Mouse (Mus musculus): ENCODE data around the gene Mmgt2. TPM values are rescaled to one million over a fixed set of nuclear protein-coding genes. Genes with fewer than 3 reads are reported as not detected.

Mmgt2 gene
- polyA plus RNA-seq, 1 experiment from 2014 or later, result 27.4 TPM

DNA sequence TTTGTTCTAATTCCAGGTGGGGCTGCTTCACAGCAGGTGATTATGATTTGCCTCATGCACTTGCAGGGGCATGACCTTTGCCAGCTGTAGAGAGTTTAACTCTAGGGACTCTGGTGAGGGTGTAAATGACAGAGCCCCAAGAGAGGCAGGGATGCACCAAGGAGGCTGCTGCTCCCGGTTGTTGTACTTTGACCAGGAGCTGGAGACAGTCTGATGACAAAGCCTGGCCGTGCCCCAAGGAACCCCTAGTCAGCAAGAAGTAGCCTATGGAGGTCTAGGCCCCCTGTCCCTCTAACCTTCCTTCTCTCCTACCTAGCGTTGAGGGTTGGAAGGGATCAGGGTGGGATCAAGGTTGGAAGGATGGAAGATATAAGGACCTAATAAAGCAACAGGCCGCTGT lies 33.0 kb upstream of the Mmgt2 start:
- Histone ChIP-seq H3K4me3 (ENCODE audit: low read depth, low read length) (no peak overlapping the region), H3K4me1 (ENCODE audit: control insufficient read depth, insufficient read depth, low read length) (peaks cover 14% of the 10 kb centered on the region; the same call in 1 of the 2 replicates), H3K36me3 (ENCODE audit: control insufficient read depth, insufficient read depth, low read length) (no peaks in the 10 kb centered on the region), H3K9ac (replicated peaks; ENCODE audit: low read depth, low read length) (no peak overlapping the region), H3K27me3 (ENCODE audit: control insufficient read depth, insufficient read depth, low read length) (no peaks in the 10 kb centered on the region), H3K9me3 (ENCODE audit: control insufficient read depth, low read length) (no peaks in the 10 kb centered on the region), H3K27ac (ENCODE audit: low read depth, low read length) (no peak overlapping the region), H3K4me2 (ENCODE audit: low read depth, low read length) (no peak overlapping the region)
- no peak for ATAC-seq (ENCODE audit: low read depth)
- WGBS, result 89% methylated on average over 4 of the region's 4 CpGs

DNA sequence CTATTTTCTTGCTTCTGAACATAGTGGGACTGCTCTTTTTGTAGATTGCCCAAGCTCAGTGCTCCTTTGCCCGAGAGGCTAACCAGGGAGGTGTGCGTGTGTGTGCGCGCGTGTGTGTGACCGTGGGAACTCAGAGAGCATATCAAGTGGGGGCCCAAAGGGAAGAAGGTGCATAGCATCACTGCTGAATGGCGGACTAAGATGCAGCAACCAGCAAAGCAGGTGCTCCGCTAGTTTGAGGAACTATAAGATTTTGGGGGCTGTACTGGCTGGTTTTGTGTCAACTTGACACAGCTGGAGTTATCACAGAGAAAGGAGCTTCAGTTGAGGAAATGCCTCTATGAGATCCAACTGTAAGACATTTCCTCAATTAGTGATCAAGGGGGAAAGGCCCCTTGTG lies 27.4 kb upstream of the Mmgt2 start:
- ATAC-seq (ENCODE audit: low read depth), result no peak
- 96% methylated on average over 8 of the region's 8 CpGs for WGBS
- no peaks in the 10 kb centered on the region for H3K36me3 ChIP-seq (ENCODE audit: control insufficient read depth, insufficient read depth, low read length)
- no peak overlapping the region for H3K4me3 ChIP-seq (ENCODE audit: low read depth, low read length)
- no peaks in the 10 kb centered on the region for H3K9me3 ChIP-seq (ENCODE audit: control insufficient read depth, low read length)
- peaks cover 14% of the 10 kb centered on the region for H3K4me1 ChIP-seq (ENCODE audit: control insufficient read depth, insufficient read depth, low read length)
- no peak overlapping the region for H3K27ac ChIP-seq (ENCODE audit: low read depth, low read length)
- no peak overlapping the region for H3K9ac ChIP-seq (replicated peaks; ENCODE audit: low read depth, low read length)
- H3K4me2 ChIP-seq (ENCODE audit: low read depth, low read length), result no peak overlapping the region
- no peaks in the 10 kb centered on the region for H3K27me3 ChIP-seq (ENCODE audit: control insufficient read depth, insufficient read depth, low read length)

DNA sequence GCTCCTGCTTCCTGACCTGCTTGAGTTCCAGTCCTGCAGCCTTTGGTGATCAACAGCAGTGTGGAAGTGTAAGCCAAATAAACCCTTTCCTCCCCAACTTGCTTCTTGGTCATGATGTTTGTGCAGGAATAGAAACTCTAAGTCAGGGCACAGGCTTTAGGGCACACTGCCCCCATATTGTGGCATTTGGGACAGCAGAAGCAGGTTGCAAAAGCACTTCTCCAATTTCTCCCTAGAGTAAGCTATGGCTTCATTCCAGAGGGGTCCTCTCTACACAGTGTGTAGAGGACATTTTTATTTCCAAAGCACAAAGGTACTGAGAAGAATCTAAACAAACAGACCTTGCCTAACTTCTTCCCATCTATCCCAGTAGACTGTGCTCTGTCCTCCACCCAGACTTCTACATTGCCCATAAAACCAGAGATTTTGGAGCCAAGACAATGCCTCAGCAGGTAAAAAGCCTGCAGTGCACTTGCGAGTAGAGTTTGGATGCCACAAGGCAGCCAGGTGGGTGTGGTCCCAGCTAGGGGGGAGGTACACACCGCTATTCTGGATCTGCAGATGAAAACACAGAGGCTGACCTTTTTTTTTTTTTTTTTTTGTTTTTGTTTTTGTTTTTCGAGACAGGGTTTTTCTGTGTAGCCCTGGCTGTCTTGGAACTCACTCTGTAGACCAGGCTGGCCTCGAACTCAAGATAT lies 26.7 kb upstream of the Mmgt2 start:
- no peak overlapping the region for H3K27ac ChIP-seq (ENCODE audit: low read depth, low read length)
- WGBS, result 83% methylated on average over 4 of the region's 4 CpGs
- H3K27me3 ChIP-seq (ENCODE audit: control insufficient read depth, insufficient read depth, low read length), result no peaks in the 10 kb centered on the region
- H3K4me3 ChIP-seq (ENCODE audit: low read depth, low read length), result no peak overlapping the region
- no peak overlapping the region for H3K4me2 ChIP-seq (ENCODE audit: low read depth, low read length)
- H3K36me3 ChIP-seq (ENCODE audit: control insufficient read depth, insufficient read depth, low read length), result no peaks in the 10 kb centered on the region
- H3K9me3 ChIP-seq (ENCODE audit: control insufficient read depth, low read length), result no peaks in the 10 kb centered on the region
- no peak for ATAC-seq (ENCODE audit: low read depth)
- peaks cover 14% of the 10 kb centered on the region for H3K4me1 ChIP-seq (ENCODE audit: control insufficient read depth, insufficient read depth, low read length)
- no peak overlapping the region for H3K9ac ChIP-seq (replicated peaks; ENCODE audit: low read depth, low read length)

DNA sequence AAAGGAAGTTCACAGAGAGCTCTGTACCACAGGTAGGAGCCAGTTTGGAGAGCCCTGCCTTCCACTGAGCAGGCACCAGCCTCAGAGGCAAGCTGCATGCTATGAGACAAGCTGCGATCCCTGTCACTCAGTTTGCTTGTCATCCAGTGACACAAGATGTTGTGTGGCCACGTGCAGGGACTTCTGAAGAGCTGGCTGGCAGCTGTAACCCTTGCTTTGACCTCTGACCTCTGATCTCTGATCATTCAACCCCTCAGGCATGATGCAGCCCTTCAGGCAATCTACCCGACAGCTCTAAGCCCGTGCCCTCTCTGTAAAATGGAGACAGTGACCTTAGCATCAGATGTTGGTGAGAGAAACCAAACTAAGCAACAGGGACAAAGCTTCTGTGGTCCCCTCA lies 25.6 kb upstream of the Mmgt2 start:
- ATAC-seq (ENCODE audit: low read depth), result no peak
- Histone ChIP-seq H3K27ac (ENCODE audit: low read depth, low read length) (no peak overlapping the region), H3K36me3 (ENCODE audit: control insufficient read depth, insufficient read depth, low read length) (no peaks in the 10 kb centered on the region), H3K4me3 (ENCODE audit: low read depth, low read length) (no peak overlapping the region), H3K9me3 (ENCODE audit: control insufficient read depth, low read length) (no peaks in the 10 kb centered on the region), H3K4me1 (ENCODE audit: control insufficient read depth, insufficient read depth, low read length) (peaks cover 14% of the 10 kb centered on the region), H3K27me3 (ENCODE audit: control insufficient read depth, insufficient read depth, low read length) (no peaks in the 10 kb centered on the region), H3K4me2 (ENCODE audit: low read depth, low read length) (no peak overlapping the region), H3K9ac (replicated peaks; ENCODE audit: low read depth, low read length) (no peak overlapping the region)
- WGBS, result 64% methylated on average over 4 of the region's 4 CpGs

DNA sequence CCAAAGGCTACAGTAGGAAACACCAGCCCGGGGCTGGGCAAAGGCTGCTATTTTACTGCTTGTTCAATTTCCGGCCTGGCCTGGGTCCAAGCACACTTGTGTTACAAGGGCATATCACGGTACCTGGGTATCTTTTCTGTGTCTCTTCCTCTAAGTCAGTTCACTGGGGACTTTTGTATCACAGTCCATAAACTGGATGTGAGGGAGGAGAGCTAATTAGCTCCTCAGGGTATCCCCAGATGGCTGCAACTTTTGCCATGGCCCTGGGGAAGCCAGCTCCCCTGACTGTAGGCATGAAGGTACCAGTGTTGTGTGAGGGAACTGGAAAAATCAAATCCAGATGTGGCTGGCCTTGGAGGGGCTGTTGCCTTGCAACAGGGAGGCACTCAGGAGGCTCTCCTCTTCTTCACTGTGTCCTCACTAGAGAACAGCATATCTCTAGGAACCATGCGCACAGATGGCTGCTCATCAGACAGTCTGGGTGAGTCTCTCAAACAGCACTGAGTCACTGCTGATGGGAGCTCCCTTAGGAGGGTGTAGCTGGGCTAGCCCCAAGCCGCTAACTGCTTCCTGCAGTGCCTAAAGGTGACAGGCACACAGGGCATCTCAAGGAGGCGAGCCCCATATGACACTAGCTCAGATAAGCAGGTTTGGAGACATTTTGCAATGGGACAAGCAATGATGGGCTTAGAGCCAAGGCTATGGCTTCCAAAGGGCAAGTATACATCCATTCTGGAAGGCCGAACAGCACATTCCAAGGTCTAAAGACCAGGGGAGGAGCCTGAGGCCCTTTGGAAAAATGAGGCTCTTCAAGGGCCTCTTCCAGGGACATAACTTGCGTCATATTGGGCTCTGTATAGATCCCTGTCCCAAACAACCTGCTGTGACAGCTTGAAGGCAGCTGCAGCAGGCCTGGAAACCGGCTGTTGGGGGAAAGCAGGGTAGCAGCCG lies 23.8 kb upstream of the Mmgt2 start:
- Histone ChIP-seq H3K4me3 (ENCODE audit: low read depth, low read length) (no peak overlapping the region), H3K36me3 (ENCODE audit: control insufficient read depth, insufficient read depth, low read length) (no peaks in the 10 kb centered on the region), H3K4me2 (ENCODE audit: low read depth, low read length) (no peak overlapping the region), H3K4me1 (ENCODE audit: control insufficient read depth, insufficient read depth, low read length) (peaks cover 20% of the 10 kb centered on the region), H3K27ac (ENCODE audit: low read depth, low read length) (peak overlapping the region; percentile 66), H3K27me3 (ENCODE audit: control insufficient read depth, insufficient read depth, low read length) (no peaks in the 10 kb centered on the region), H3K9me3 (ENCODE audit: control insufficient read depth, low read length) (no peaks in the 10 kb centered on the region), H3K9ac (replicated peaks; ENCODE audit: low read depth, low read length) (no peak overlapping the region)
- 52% methylated on average over 10 of the region's 10 CpGs for WGBS
- ATAC-seq (ENCODE audit: low read depth), result peak; percentile 58; the same call in 1 of the 2 replicates

DNA sequence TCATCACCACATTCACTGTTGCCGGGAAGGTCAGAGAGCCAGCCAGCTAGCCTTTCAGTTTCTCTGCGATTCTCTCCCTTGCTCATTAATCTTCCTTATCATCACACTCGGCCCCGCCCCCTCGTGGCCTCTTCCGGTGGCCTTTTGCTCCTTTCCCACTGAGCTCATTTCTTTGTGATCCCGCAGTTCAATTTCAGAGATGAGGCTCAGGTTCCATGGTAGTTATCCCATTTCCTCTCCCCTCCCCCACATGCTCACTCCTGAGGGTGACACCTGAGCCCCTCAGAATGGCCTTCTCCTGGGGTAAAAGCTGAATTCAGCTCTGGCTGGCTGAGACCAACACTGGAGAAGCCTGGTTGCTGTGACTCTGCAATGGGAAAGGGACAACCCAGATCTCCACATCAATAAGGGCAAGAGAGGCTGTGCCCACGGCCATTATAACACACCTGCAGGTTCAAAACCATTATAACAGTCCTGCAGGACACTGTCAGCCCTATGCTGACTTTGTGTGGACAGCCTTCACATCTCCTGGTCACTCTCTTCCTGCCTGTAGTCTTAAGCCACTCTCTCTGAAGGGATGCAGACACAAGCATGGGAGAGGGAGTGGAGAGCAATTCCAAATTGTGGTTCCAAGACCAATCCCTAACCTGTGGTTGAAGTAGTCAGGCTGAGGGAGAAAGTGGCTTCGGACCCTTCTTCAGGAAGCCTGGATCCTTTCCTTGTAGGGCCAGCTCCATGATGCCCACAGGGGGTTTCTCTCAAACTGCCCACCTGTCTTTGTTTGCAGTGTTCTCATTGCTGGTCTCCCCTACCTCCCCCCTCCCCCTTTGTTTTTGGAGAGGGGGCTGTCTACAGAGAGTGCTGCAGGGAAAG lies 18.9 kb upstream of the Mmgt2 start:
- no peak overlapping the region; the same call in 1 of the 2 replicates for H3K9ac ChIP-seq (replicated peaks; ENCODE audit: low read depth, low read length)
- H3K4me3 ChIP-seq (ENCODE audit: low read depth, low read length), result no peak overlapping the region
- H3K4me1 ChIP-seq (ENCODE audit: control insufficient read depth, insufficient read depth, low read length), result peaks cover 24% of the 10 kb centered on the region
- ATAC-seq (ENCODE audit: low read depth), result no peak
- H3K36me3 ChIP-seq (ENCODE audit: control insufficient read depth, insufficient read depth, low read length), result no peaks in the 10 kb centered on the region
- peak overlapping the region; percentile 38; the same call in 1 of the 2 replicates for H3K4me2 ChIP-seq (ENCODE audit: low read depth, low read length)
- H3K27ac ChIP-seq (ENCODE audit: low read depth, low read length), result peak overlapping the region; percentile 78
- H3K9me3 ChIP-seq (ENCODE audit: control insufficient read depth, low read length), result no peaks in the 10 kb centered on the region
- H3K27me3 ChIP-seq (ENCODE audit: control insufficient read depth, insufficient read depth, low read length), result no peaks in the 10 kb centered on the region
- 4% methylated on average over 9 of the region's 9 CpGs for WGBS

DNA sequence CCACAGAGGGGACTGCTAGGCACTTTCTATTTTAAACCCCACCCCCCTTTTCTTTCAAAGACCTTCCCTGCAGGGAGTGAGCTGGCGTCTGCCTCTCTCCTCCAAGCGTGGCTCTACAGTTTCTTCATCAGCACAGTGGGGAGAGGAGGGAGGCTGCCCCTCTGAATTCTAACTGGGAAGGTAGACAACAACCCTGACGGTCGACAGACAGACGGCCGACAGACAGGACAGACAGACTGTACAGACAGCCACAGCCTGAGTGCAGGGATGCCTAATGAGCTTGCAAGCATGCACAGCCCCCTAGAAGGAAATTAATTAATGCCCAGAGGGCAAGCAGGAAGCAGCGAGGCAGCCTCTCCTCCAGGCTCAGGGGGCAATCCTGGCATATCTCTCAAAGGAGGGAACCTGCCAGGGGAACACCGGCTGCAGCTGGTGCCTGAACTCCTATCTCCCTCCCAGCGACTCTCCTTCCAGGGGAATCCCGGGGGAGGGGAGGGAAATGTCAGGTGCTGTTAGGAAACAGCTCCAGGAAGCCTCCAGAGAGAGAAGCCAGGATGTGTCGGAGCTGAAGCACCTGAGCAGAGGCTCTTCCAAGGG lies 18.1 kb upstream of the Mmgt2 start:
- peak; percentile 47; the same call in 1 of the 2 replicates for ATAC-seq (ENCODE audit: low read depth)
- Histone ChIP-seq H3K4me1 (ENCODE audit: control insufficient read depth, insufficient read depth, low read length) (peaks cover 20% of the 10 kb centered on the region), H3K4me2 (ENCODE audit: low read depth, low read length) (peak overlapping the region; percentile 38), H3K4me3 (ENCODE audit: low read depth, low read length) (no peak overlapping the region), H3K27ac (ENCODE audit: low read depth, low read length) (peak overlapping the region; percentile 78), H3K9ac (replicated peaks; ENCODE audit: low read depth, low read length) (peak overlapping the region; percentile 32; the same call in 1 of the 2 replicates), H3K27me3 (ENCODE audit: control insufficient read depth, insufficient read depth, low read length) (no peaks in the 10 kb centered on the region), H3K9me3 (ENCODE audit: control insufficient read depth, low read length) (no peaks in the 10 kb centered on the region), H3K36me3 (ENCODE audit: control insufficient read depth, insufficient read depth, low read length) (no peaks in the 10 kb centered on the region)
- 3% methylated on average over 11 of the region's 11 CpGs for WGBS

DNA sequence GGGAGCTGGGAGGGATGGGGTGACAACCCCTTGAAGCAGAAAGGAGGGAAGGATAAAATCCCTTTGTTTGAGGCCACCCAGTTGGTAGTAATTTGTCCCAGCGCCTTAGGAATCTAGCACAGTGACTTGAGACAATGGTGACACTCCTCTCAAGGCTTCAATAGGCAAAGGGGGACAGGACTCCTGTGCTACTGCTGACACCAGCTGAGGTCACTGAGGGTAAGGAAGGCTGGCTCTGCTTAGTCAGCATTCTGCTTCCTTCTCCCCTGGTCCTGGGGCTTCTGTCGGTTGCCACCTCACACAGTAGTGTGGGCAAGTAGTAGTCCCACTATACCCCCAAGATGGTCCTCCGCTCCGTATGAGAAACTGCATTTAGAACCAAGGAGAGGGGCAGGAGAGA lies 17.3 kb upstream of the Mmgt2 start:
- Histone ChIP-seq H3K4me2 (ENCODE audit: low read depth, low read length) (no peak overlapping the region), H3K4me3 (ENCODE audit: low read depth, low read length) (no peak overlapping the region), H3K9me3 (ENCODE audit: control insufficient read depth, low read length) (no peaks in the 10 kb centered on the region), H3K27ac (ENCODE audit: low read depth, low read length) (peak overlapping the region; percentile 78; the same call in 1 of the 2 replicates), H3K9ac (replicated peaks; ENCODE audit: low read depth, low read length) (no peak overlapping the region), H3K4me1 (ENCODE audit: control insufficient read depth, insufficient read depth, low read length) (peaks cover 16% of the 10 kb centered on the region), H3K36me3 (ENCODE audit: control insufficient read depth, insufficient read depth, low read length) (no peaks in the 10 kb centered on the region), H3K27me3 (ENCODE audit: control insufficient read depth, insufficient read depth, low read length) (no peaks in the 10 kb centered on the region)
- no peak for ATAC-seq (ENCODE audit: low read depth)
- 29% methylated on average over 4 of the region's 4 CpGs for whole genome bisulfite sequencing
